Mouse (Mus musculus) left cerebral cortex, postnatal 10 days (tissue): ENCODE measurements around the gene Sertm1. TPM values are rescaled to one million over a fixed set of nuclear protein-coding genes. Genes with fewer than 3 reads are reported as not detected.

Source experiments
- DNase-seq, 2 experiments: peaks; one replicate each; pipeline ENCODE4 v3.0.0; 2021 to 2022; ENCODE audit warnings: low spot score in 2 of 2, mixed read lengths in 1 of 2; ENCODE audit errors: extremely low spot score in 1 of 2
- intact Hi-C: fragments of 180-260 bp; cut with DNase I; formaldehyde crosslinking; loops from one replicate; pipeline ENCODE4 v1.15.1; 2025
- total RNA-seq, 2 experiments: library from RNA; stranded (reverse); gene quantifications; 2 replicates each; pipeline ENCODE4 v1.2.3; 2021

Gene Sertm1
- 10 to 100 TPM; 32.1 to 36.4 TPM for total RNA-seq

- intact Hi-C loops = loop anchor here (10.0 kb wide), 1 partner anchor 101 kb away; no protein-coding TSS in a partner anchor
- peak; percentile 57 to 71 for DNase-seq
These were observed at the start of gene Sertm1 for GRCm38 (mm10) chr3:54915643-54916071. Gene Sertm1 (minus strand): TSS chr3:54915887.

- intact Hi-C loops = no loop called here
These were observed 49.3 kb upstream of the Sertm1 start for GRCm38 (mm10) chr3:54964948-54965506.

GRCm38 (mm10) chr3:54943067-54943810 lies 27.6 kb upstream of the Sertm1 start:
- no peak for DNase-seq
- intact Hi-C loops = no loop called here

More at GRCm38 (mm10) chr3:54964948-54965506, 49.3 kb upstream of the Sertm1 start:
- DNase-seq = no peak

- intact Hi-C loops = no loop called here
- DNase-seq = no peak
These were observed 18.8 kb upstream of the Sertm1 start for GRCm38 (mm10) chr3:54934535-54934934.

GRCm38 (mm10) chr3:54932599-54932998 lies 16.9 kb upstream of the Sertm1 start:
- DNase-seq = no peak
- intact Hi-C loops = no loop called here

- intact Hi-C loops = no loop called here
- DNase-seq = no peak
These were observed 4.7 kb upstream of the Sertm1 start for GRCm38 (mm10) chr3:54920425-54920824.

GRCm38 (mm10) chr3:54914845-54915642 lies 643 bp downstream of the Sertm1 start:
- no peak for DNase-seq
- intact Hi-C loops = loop anchor here (10.0 kb wide), 1 partner anchor 100 kb away; no protein-coding TSS in a partner anchor

GRCm38 (mm10) chr3:54908878-54909277 lies 6.8 kb downstream of the Sertm1 start:
- intact Hi-C loops = no loop called here
- no peak for DNase-seq

GRCm38 (mm10) chr3:54897974-54898373 lies 17.7 kb downstream of the Sertm1 start:
- intact Hi-C loops = no loop called here
- DNase-seq = no peak

- intact Hi-C loops = no loop called here
- no peak for DNase-seq
These were observed 20.8 kb downstream of the Sertm1 start for GRCm38 (mm10) chr3:54894891-54895290.

- no peak for DNase-seq
- intact Hi-C loops = no loop called here
These were observed 23.5 kb downstream of the Sertm1 start for GRCm38 (mm10) chr3:54892218-54892617.

- DNase-seq = no peak
- intact Hi-C loops = no loop called here
These were observed 29.2 kb downstream of the Sertm1 start for GRCm38 (mm10) chr3:54886501-54886900.

Other genes starting within 250 kb of the Sertm1 start
- 10 to 100 TPM; 45.7 to 54.1 TPM for gene Supt20, start 223.1 kb downstream of the Sertm1 start, total RNA-seq
- not detected for gene Gm21958, start 201.5 kb downstream of the Sertm1 start, total RNA-seq
- gene Exosc8, start 180.5 kb downstream of the Sertm1 start, total RNA-seq = 10 to 100 TPM; 34.9 to 36.3 TPM
- gene Alg5, start 180.3 kb downstream of the Sertm1 start, total RNA-seq = 10 to 100 TPM; 24.3 to 25.6 TPM
- gene Smad9, start 160.3 kb downstream of the Sertm1 start, total RNA-seq = 1 to 10 TPM; 4.8 to 5.1 TPM
- gene Rfxap, start 108.1 kb downstream of the Sertm1 start, total RNA-seq = 10 to 100 TPM; 56.6 to 57.7 TPM
- 1 to 10 TPM; 1.9 to 2.4 TPM for gene Ccna1, start 139.6 kb upstream of the Sertm1 start, total RNA-seq
- 10 to 100 TPM; 13.6 to 20.2 TPM for gene Spg20, start 196.2 kb upstream of the Sertm1 start, total RNA-seq
- gene Ccdc169, start 221.5 kb upstream of the Sertm1 start, total RNA-seq = under 1 TPM in 1 of 2 experiments, not detected in 1; 0.34 TPM